Mouse (Mus musculus): ENCODE results near the gene Map3k11. TPM values are rescaled to one million over a fixed set of nuclear protein-coding genes. Genes with fewer than 3 reads are reported as not detected.
A peak's percentile ranks its signal among the peaks of the same experiment; 100 is the strongest.

Map3k11 gene
- 20.4 and 21.7 TPM in 2 replicates for polyA plus RNA-seq (2014; fragmentation: Nextera tagmentation; extraction: Ambion mirVana)

DNA sequence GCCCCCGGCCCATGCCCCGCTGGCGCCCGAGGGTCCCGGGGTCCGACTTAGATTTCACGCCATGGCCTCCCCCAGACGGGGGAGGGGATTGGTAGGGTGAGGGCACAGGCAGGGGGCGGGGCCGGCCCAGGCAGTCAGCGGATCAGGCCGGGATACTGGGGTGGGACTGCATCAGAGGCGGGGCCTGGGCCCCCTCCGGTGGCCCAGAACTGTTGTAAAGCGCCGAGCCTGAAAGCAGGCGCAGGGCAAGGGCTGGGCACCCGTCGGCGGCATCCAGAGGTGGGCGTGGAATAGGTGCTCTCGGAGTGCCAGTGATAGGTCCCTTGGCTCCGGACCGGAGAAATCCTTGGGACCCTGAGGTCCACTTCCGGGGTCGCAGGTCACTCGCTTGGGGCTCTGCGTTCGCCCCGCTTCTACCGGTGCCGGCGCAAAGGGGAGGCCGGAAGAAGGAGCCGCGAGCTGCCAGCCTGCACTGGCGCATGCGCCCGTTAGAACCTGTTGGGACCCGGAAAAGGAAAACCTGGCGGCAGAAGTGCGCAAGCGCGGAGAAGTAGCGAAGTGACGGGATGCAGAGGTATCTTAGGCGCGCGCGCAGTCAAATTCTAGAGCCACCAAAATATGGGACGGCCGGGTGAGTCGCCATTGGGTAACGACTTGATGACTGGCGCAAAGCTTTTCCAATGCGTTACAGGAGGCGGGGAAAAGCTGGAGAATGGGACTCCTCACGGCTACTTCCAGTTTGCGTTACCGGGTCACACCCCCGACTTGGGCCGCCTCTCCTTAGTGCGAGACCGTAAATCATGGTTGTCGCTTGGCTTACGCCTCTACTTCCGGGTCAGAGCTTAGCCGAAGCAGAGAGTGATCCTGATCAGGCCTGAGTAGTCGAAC, at the start of gene Map3k11, which contains the start of gene Pcnx3:
Gene Map3k11, plus strand, starts transcription at position 543 of the 888 bp plus-strand sequence.
Gene Pcnx3, minus strand, starts transcription at position 709 of the 888 bp plus-strand sequence.
- Histone ChIP-seq H3K9me3 (ENCODE audit: control insufficient read depth, low read length) (no peaks in the 10 kb centered on the region), H3K4me2 (ENCODE audit: low read depth, low read length, severe bottlenecking) (peak within 1 kb of the TSS; percentile 99), H3K36me3 (ENCODE audit: control insufficient read depth, insufficient read depth, low read length) (peaks cover 9% of the 10 kb centered on the region), H3K4me3 (ENCODE audit: low read depth, low read length) (peak within 1 kb of the TSS; percentile 62), H3K27ac (ENCODE audit: low read depth, low read length) (peak within 1 kb of the TSS; percentile 82), H3K9ac (ENCODE audit: low read length) (peak within 1 kb of the TSS; percentile 86), H3K27me3 (ENCODE audit: control insufficient read depth, insufficient read depth, low read length) (no peaks in the 10 kb centered on the region), H3K4me1 (replicated peaks; ENCODE audit: control insufficient read depth, insufficient read depth, low read length) (peaks cover 29% of the 10 kb centered on the region)
- DNase-seq (ENCODE audit: low spot score) (peak; percentile 95), ATAC-seq (replicated peaks; ENCODE audit: low FRiP score) (peak; percentile 90)
- WGBS, result under 1% methylated on average over 67 of the region's 69 CpGs

DNA sequence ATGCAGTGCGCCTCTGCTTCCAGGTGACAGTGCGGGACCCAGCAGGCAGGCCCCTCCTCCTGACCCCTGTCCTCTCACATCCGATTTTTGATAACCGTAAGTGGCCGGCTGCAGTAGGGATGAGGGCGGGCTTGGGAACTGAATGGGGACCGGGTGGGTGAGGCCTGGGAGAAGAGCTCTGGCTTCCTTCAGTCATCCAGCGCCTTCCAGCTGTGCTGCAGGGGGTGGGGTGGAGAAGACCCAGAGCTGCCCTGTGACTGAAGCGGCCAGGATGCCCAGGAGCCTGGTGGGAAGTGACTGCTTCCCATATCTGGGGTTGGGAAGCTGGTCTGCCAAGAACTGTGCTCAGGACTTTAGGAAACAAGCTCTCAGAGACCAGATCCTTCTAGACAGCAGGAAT, 48.2 kb upstream of the Map3k11 start:
- H3K9ac ChIP-seq (ENCODE audit: low read length), result no peak overlapping the region
- H3K27ac ChIP-seq (ENCODE audit: low read depth, low read length), result no peak overlapping the region
- no peak for ATAC-seq (replicated peaks; ENCODE audit: low FRiP score)
- H3K4me2 ChIP-seq (ENCODE audit: low read depth, low read length, severe bottlenecking), result no peak overlapping the region
- H3K9me3 ChIP-seq (ENCODE audit: control insufficient read depth, low read length), result no peaks in the 10 kb centered on the region
- no peak for DNase-seq (ENCODE audit: low spot score)
- WGBS, result 83% methylated on average over 9 of the region's 9 CpGs
- no peak overlapping the region for H3K4me3 ChIP-seq (ENCODE audit: low read depth, low read length)
- H3K36me3 ChIP-seq (ENCODE audit: control insufficient read depth, insufficient read depth, low read length), result peaks cover 15% of the 10 kb centered on the region; the same call in 1 of the 2 replicates
- H3K27me3 ChIP-seq (ENCODE audit: control insufficient read depth, insufficient read depth, low read length), result no peaks in the 10 kb centered on the region
- peaks cover 6% of the 10 kb centered on the region for H3K4me1 ChIP-seq (replicated peaks; ENCODE audit: control insufficient read depth, insufficient read depth, low read length)

DNA sequence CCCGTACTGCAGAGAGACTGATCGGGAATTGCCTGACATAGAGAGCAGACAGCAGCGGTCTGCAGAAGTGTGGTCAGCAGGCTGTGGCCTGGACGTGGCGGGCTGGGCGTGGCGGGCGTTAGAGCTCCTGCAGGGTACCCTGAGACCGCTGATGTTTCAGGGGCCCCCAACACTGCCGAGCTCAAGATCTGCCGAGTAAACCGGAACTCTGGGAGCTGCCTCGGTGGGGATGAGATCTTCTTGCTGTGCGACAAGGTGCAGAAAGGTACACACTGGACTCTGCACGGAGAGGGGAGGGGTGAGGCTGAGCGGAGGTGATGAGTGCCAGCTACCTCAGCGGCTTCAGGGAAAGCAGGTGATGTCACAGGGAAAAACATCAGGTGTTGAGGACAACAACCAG, 47.5 kb upstream of the Map3k11 start:
- no peaks in the 10 kb centered on the region for H3K9me3 ChIP-seq (ENCODE audit: control insufficient read depth, low read length)
- no peak overlapping the region for H3K9ac ChIP-seq (ENCODE audit: low read length)
- ATAC-seq (replicated peaks; ENCODE audit: low FRiP score) (no peak), DNase-seq (ENCODE audit: low spot score) (no peak)
- H3K27me3 ChIP-seq (ENCODE audit: control insufficient read depth, insufficient read depth, low read length), result no peaks in the 10 kb centered on the region
- H3K4me3 ChIP-seq (ENCODE audit: low read depth, low read length), result no peak overlapping the region
- H3K4me1 ChIP-seq (replicated peaks; ENCODE audit: control insufficient read depth, insufficient read depth, low read length), result peaks cover 6% of the 10 kb centered on the region
- no peak overlapping the region for H3K27ac ChIP-seq (ENCODE audit: low read depth, low read length)
- WGBS, result 94% methylated on average over 17 of the region's 17 CpGs
- no peak overlapping the region for H3K4me2 ChIP-seq (ENCODE audit: low read depth, low read length, severe bottlenecking)
- H3K36me3 ChIP-seq (ENCODE audit: control insufficient read depth, insufficient read depth, low read length), result peaks cover 15% of the 10 kb centered on the region; the same call in 1 of the 2 replicates

DNA sequence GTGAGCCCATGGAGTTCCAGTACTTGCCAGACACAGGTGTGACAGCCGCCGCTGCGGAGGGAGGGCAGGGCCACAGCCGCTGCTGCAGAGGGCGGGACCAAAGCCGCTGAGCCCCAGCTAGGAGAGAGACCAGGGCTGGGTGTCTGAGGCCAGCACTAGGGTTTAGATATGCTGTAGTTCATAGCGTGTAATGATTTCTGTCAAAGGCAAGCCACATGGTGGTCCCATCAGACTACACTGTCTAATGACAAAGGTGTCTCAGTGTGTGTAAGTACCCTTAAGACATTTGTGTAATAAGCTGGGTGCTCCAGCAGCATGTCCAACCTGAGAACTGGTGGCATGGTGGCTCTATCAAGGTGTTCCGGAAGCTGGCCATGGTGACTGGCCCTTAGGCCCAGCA, 46.9 kb upstream of the Map3k11 start:
- peaks cover 15% of the 10 kb centered on the region; the same call in 1 of the 2 replicates for H3K36me3 ChIP-seq (ENCODE audit: control insufficient read depth, insufficient read depth, low read length)
- WGBS, result 92% methylated on average over 8 of the region's 8 CpGs
- peaks cover 5% of the 10 kb centered on the region for H3K4me1 ChIP-seq (replicated peaks; ENCODE audit: control insufficient read depth, insufficient read depth, low read length)
- no peaks in the 10 kb centered on the region for H3K27me3 ChIP-seq (ENCODE audit: control insufficient read depth, insufficient read depth, low read length)
- no peak overlapping the region for H3K4me3 ChIP-seq (ENCODE audit: low read depth, low read length)
- H3K27ac ChIP-seq (ENCODE audit: low read depth, low read length), result no peak overlapping the region
- no peak overlapping the region for H3K9ac ChIP-seq (ENCODE audit: low read length)
- ATAC-seq (replicated peaks; ENCODE audit: low FRiP score) (no peak), DNase-seq (ENCODE audit: low spot score) (no peak)
- no peak overlapping the region for H3K4me2 ChIP-seq (ENCODE audit: low read depth, low read length, severe bottlenecking)
- no peaks in the 10 kb centered on the region for H3K9me3 ChIP-seq (ENCODE audit: control insufficient read depth, low read length)

DNA sequence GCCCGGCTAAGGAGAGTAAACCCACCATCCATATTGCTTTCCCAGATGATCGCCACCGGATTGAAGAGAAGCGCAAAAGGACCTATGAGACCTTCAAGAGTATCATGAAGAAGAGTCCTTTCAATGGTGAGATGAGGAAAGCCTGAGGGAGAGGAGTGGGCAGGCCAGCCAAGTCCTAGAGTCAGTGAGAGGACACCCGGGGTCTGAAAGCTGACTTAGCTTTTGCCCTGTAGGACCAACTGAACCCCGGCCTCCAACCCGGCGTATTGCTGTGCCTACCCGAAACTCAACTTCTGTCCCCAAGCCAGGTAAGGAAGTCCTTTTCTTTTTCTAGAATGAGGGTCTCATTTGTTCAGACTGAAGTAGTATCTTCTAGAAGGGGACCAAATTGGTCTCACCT, 43.3 kb upstream of the Map3k11 start:
- Histone ChIP-seq H3K4me1 (replicated peaks; ENCODE audit: control insufficient read depth, insufficient read depth, low read length) (no peaks in the 10 kb centered on the region; the same call in 1 of the 2 replicates), H3K4me3 (ENCODE audit: low read depth, low read length) (no peak overlapping the region), H3K27me3 (ENCODE audit: control insufficient read depth, insufficient read depth, low read length) (no peaks in the 10 kb centered on the region), H3K9ac (ENCODE audit: low read length) (no peak overlapping the region), H3K27ac (ENCODE audit: low read depth, low read length) (no peak overlapping the region), H3K36me3 (ENCODE audit: control insufficient read depth, insufficient read depth, low read length) (peaks cover 15% of the 10 kb centered on the region; the same call in 1 of the 2 replicates), H3K4me2 (ENCODE audit: low read depth, low read length, severe bottlenecking) (no peak overlapping the region), H3K9me3 (ENCODE audit: control insufficient read depth, low read length) (no peaks in the 10 kb centered on the region)
- DNase-seq (ENCODE audit: low spot score) (no peak), ATAC-seq (replicated peaks; ENCODE audit: low FRiP score) (no peak)
- WGBS, result 96% methylated on average over 9 of the region's 9 CpGs

DNA sequence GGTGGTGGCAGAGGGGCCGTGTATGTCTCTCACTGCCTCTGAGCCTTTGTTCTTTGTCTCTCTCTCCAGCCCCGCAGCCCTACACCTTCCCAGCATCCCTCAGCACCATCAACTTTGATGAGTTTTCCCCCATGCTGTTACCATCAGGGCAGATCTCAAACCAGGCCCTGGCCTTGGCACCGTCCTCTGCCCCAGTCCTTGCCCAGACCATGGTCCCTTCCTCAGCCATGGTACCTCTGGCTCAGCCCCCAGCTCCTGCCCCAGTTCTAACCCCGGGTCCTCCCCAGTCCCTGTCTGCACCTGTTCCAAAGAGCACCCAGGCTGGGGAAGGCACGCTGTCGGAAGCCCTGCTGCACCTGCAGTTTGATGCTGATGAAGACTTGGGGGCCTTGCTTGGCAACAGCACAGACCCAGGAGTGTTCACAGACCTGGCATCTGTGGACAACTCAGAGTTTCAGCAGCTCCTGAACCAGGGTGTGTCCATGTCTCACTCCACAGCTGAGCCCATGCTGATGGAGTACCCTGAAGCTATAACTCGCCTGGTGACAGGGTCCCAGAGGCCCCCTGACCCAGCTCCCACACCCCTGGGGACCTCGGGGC, 41.7 kb upstream of the Map3k11 start:
- no peaks in the 10 kb centered on the region for H3K9me3 ChIP-seq (ENCODE audit: control insufficient read depth, low read length)
- no peak overlapping the region for H3K4me3 ChIP-seq (ENCODE audit: low read depth, low read length)
- no peak overlapping the region for H3K27ac ChIP-seq (ENCODE audit: low read depth, low read length)
- H3K36me3 ChIP-seq (ENCODE audit: control insufficient read depth, insufficient read depth, low read length), result peaks cover 2% of the 10 kb centered on the region; the same call in 1 of the 2 replicates
- no peak for ATAC-seq (replicated peaks; ENCODE audit: low FRiP score)
- H3K4me2 ChIP-seq (ENCODE audit: low read depth, low read length, severe bottlenecking), result no peak overlapping the region
- no peak overlapping the region for H3K9ac ChIP-seq (ENCODE audit: low read length)
- no peaks in the 10 kb centered on the region; the same call in 1 of the 2 replicates for H3K4me1 ChIP-seq (replicated peaks; ENCODE audit: control insufficient read depth, insufficient read depth, low read length)
- H3K27me3 ChIP-seq (ENCODE audit: control insufficient read depth, insufficient read depth, low read length), result no peaks in the 10 kb centered on the region
- DNase-seq (ENCODE audit: low spot score), result no peak
- WGBS, result 93% methylated on average over 8 of the region's 8 CpGs

DNA sequence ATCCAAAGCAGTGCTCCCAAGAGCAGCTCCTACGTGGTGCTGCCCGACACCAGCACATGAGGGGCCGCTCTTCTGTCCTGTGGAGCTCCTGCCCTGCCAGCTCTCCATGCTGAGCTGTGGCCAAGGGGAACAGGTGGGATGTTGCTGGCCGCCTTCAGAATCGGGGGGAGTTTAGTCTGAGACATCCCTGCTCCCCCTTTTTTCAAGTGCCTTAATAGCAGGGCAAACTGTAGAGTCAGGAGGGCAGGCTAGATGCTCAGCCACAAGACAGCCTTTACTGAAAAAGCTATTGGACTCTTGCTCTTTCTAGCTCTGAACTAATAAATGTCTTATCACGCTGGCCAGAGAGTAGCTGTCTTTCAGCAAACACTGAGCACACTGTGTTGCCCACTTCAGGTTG, 40.8 kb upstream of the Map3k11 start:
- DNase-seq (ENCODE audit: low spot score), result no peak
- H3K36me3 ChIP-seq (ENCODE audit: control insufficient read depth, insufficient read depth, low read length), result no peaks in the 10 kb centered on the region; the same call in 1 of the 2 replicates
- no peak overlapping the region for H3K4me3 ChIP-seq (ENCODE audit: low read depth, low read length)
- H3K4me2 ChIP-seq (ENCODE audit: low read depth, low read length, severe bottlenecking), result no peak overlapping the region
- H3K27me3 ChIP-seq (ENCODE audit: control insufficient read depth, insufficient read depth, low read length), result peaks cover under 1% of the 10 kb centered on the region; the same call in 1 of the 2 replicates
- no peaks in the 10 kb centered on the region; the same call in 1 of the 2 replicates for H3K4me1 ChIP-seq (replicated peaks; ENCODE audit: control insufficient read depth, insufficient read depth, low read length)
- no peak for ATAC-seq (replicated peaks; ENCODE audit: low FRiP score)
- H3K9ac ChIP-seq (ENCODE audit: low read length), result no peak overlapping the region
- WGBS, result 90% methylated on average over 6 of the region's 6 CpGs
- H3K27ac ChIP-seq (ENCODE audit: low read depth, low read length), result no peak overlapping the region
- H3K9me3 ChIP-seq (ENCODE audit: control insufficient read depth, low read length), result no peaks in the 10 kb centered on the region

DNA sequence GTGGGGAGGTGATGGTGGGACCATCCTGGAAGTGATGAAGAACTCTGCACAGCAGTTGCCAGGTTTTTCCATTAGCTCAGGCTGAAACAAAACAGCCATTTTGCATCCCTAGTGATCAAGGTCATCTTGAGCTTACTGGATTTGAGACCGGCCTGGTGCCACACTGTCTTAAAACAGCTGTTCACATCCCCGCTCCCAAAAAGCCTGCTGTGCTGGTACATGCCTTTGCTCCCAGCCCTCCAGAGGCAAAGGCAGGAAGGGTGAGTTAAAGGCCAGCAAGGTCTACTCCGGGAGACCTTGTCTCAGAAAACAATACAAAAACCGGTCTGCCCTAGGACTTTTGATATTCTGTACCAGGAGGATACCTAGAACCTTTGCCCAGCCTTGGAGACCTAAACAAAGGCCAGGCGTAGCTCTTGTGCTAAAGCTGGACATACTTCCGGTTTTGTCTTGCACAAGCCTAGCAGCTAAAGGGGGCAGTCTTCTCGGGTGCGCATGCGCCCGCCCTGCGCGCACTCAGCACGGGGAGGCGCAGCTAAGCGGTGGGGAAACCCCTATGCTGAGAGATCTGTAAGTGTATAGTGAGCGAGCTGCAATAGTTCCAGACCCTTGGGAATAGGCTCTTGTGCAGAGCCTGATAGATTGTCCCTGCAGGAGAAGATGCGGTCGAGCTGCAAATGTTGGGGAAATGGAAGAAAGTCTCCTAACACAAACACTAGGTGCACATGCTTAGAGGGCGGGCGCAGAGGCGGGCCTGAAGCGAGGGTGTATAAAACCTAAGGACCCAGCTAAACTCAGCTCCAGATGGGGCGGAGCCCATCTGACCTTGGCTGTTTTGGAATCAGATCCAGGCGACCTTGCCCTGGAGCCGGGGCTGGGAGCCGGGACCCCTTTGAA, 39.9 kb upstream of the Map3k11 start:
- Histone ChIP-seq H3K4me2 (ENCODE audit: low read depth, low read length, severe bottlenecking) (peak overlapping the region; percentile 58), H3K4me3 (ENCODE audit: low read depth, low read length) (peak overlapping the region; percentile 21), H3K9ac (ENCODE audit: low read length) (peak overlapping the region; percentile 54), H3K27me3 (ENCODE audit: control insufficient read depth, insufficient read depth, low read length) (peaks cover 2% of the 10 kb centered on the region; the same call in 1 of the 2 replicates), H3K4me1 (replicated peaks; ENCODE audit: control insufficient read depth, insufficient read depth, low read length) (no peaks in the 10 kb centered on the region; the same call in 1 of the 2 replicates), H3K36me3 (ENCODE audit: control insufficient read depth, insufficient read depth, low read length) (no peaks in the 10 kb centered on the region; the same call in 1 of the 2 replicates), H3K27ac (ENCODE audit: low read depth, low read length) (peak overlapping the region; percentile 61), H3K9me3 (ENCODE audit: control insufficient read depth, low read length) (no peaks in the 10 kb centered on the region)
- ATAC-seq (replicated peaks; ENCODE audit: low FRiP score) (peak; percentile 89), DNase-seq (ENCODE audit: low spot score) (peak; percentile 86)
- WGBS, result 13% methylated on average over 26 of the region's 26 CpGs
